Mouse (Mus musculus): ENCODE measurements at regions not wholly inside any gene's neighbourhood (a gene's known extent, or its start where the extent isn't known, plus 50 kb on each side); places are given as distances from the start of the nearest gene placed in this dataset.
A peak's percentile ranks its signal among the peaks of the same experiment; 100 is the strongest.

DNA sequence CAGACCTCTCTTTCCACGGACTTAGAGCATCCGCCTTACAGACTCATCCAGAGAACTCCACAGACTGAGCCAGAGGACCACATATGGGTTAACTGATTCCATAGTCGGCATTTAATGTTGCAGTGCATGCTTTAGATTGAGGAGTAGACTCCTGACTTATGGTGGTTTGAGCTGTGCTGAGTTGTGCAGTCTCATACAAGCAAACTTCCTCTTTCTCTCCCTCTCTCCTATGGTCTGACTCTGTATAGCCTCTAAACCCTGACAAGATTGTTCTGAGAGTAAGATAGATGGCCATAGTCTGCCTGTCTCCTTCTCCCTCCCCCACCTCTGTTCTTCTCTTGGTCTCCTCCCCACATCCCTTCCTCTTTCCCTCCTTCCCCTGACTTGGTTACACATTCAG, 616.0 kb downstream of the Ryr2 start:
- DNase-seq, result no peak

GRCm38 (mm10) chr13:11483142-11483541, 623.6 kb downstream of the Ryr2 start:
- DNase-seq, result no peak

GRCm38 (mm10) chr13:11482701-11483100, 624.0 kb downstream of the Ryr2 start:
- DNase-seq, result no peak

DNA sequence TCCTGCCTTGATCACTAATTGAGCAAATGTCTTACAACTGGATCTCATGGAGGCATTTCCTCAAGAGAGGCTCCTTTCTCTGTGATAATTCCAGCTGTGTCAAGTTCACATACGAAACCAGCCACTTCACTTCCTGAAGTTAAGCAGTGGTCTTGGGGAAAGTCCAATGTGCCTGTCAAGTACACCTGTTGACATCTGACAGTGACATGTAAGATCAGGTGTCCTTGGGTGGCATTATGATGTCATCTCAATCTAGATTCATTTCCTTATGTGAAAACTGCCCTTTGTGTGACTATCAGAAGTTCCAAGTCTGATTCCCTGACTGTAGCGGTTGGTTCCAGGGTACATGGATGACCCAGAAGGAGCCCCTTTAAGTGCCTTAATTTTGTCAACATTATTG, 646.5 kb downstream of the Ryr2 start:
- DNase-seq, result no peak

GRCm38 (mm10) chr13:11455113-11455512, 651.6 kb downstream of the Ryr2 start:
- no peak for DNase-seq

DNA sequence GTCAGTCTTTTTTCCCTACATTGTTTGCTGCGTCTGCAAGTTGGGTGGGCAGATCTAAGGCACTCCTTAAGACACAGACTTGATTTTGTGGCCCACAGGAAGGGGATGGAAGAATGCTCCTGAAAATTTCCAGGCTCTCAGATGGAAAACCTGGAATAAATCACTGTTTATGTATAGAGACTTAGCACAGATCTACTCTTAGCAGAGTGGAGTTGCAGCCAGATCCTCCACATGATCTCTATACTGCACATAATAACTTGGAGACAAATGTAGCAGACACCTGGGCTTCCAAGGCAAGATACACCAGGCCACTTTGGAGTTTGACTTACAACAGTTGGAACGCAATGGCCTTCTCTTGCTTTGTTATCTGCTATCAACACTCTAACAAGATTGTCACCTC, 654.3 kb downstream of the Ryr2 start:
- DNase-seq, result no peak

DNA sequence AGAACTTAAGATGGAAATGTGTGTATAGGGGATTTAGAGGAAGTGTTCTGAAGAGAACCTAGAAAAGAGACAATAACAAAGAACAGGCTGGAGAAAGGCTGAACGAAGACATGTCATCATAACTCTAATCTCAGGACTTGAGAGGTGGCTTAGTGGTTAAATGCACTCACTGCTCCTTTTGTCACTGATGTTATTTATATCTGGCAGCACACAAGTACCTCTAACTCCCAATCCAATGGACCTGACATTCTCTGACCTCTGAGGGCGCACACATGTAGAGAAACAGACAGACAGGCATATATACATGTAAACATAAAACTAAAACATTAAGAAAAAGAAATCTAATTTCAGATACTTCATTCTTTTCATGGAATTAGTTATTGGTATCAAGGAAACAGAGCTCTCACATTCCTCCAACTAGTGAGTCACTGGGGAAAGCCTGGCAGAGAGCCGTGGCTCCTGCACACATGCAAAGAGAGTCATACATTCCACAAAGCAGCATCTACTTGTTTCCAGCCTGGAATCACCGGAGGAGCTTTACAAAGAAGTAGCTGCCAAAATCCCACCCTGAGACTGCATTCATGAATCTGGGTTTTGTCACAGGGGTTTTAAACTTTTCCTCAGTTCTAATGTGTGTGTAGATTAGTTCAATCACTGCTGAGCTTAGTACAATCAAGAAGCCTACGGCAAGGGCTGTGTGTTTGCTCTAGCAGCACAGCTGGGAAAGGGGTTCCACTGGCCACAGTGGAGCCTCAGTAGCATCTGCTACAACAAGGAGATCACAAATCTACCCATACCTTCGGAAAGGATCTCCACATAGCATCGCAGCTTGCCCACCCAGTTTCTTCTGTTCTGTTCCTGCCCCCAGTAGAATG, 674.0 kb downstream of the Ryr2 start:
- DNase-seq, result peak; percentile 26

GRCm38 (mm10) chr13:11426820-11427219, 679.9 kb downstream of the Ryr2 start:
- no peak for DNase-seq

- DNase-seq, result no peak
Measured at GRCm38 (mm10) chr13:11392027-11392426, 714.7 kb downstream of the Ryr2 start.

DNA sequence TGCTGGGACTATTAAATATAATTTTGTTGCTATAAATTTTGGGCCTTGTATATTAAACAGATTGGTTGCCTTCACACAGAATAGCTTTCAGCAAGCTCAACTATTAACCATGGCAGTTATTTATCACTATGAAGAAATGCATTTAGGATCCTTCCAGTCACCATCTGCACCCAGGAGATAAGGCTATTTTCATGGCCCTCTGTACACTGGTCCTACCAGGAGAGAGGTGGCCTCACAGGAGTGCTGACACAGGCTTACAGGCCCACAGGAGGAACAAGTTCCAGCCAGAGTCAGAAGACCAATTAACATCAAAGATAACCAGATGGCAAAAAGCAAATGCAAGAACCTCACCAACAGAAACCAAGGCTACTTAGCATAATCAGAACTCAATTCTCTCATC, 731.3 kb downstream of the Ryr2 start:
- DNase-seq, result no peak

- no peak for DNase-seq
Measured at GRCm38 (mm10) chr13:11369456-11369855, 737.3 kb downstream of the Ryr2 start.

DNA sequence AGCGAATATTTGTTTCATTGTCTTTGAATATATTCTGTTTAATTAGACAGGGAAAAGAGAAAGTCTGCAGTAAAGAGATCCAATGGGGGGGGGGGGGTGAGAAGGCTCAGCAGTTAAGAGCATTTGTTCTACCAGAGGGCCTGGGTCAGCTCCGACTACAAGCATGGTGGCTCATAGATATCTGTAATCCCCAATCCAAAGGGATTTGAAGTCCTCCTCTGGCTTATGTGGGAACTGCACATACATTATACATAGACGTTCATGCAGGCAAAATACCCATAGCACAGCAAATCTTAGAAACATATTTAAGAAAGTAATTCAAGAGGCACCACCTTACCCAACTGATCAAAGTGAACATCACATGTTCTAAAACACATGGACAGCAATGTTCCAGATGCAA, 743.9 kb downstream of the Ryr2 start:
- no peak for DNase-seq

GRCm38 (mm10) chr13:11348502-11348849, 758.3 kb downstream of the Ryr2 start:
- no peak for DNase-seq

DNA sequence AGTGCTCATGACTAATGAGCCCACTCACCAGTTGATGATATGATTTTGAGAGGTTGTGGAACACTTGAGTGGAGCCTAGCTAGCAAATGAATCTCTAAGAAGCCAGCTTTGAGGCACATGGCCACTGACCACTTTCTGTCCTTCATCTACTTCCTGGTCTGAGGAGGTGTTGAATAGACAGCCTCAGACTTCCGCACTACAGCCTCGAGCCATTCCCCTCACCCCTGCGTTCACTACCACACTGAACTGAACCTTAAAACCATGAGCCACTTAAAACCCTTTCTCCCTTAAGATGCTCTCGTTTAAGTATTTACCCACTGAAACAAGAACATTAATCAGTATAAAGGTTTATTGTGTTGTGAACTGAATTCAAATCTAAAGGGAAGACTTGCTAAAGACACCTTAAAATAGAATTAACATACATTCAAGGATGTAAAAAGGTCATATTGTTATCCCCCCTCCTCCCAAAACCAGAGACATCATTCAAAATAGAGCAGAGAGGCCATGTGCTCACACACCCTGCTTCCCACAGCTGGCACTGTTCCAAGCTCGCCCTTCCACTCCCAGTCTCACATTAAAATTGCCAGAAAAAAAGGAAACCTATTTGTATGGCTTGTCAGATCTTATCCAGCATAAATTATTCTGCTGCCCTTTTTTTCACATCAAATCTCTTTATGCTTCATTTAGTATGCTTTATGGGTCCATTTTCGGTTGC, 758.8 kb downstream of the Ryr2 start:
- peak; percentile 18 for DNase-seq

GRCm38 (mm10) chr13:11344500-11344899, 762.2 kb downstream of the Ryr2 start:
- DNase-seq, result no peak

DNA sequence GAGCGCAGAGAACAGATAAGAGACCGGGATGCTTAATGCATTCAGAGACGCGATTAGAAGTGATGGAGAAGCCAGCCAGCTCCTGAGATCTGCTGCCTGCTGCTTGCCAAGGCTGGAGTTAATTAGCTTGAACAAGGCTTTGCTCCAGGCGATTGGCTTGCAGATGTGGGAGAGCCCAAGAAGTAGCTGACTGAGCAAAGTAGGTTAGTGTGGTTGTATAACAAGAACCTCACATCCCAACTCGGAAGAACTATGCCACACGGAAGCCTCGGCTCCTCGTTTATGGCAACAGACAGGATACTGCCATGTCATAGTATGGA, 768.5 kb downstream of the Ryr2 start:
- peak; percentile 8 for DNase-seq

DNA sequence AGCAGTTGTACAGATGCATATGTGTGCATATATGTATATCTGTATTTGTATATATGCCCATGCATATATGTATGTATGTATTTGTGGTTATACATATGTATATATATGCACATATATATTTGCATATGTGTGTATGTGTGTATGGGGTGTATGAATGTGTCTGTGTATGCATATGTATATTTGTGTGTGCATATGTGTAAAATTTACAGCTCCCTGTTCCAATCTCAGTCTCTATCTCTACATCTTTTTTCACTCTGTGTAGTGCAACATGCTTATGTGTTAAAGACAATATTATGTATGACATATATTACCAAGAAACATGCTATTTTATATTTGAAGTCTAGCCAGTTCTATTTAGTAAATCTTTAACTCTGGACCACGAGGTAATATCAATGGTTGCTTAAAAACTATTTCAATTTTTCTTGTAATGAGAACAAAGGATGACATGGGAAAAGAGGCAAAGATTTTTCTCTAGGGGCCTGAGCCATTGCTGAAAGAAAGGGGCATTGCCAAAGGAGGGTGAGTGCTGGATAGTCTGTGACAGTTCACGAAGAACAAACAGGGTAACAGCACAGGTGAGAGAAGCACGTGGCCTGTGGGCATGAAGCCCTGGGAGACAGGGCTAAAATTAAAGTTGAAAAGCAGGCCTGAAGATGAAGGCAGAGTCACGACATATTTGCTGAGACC, 769.0 kb downstream of the Ryr2 start:
- DNase-seq, result no peak

- DNase-seq, result no peak
Measured at GRCm38 (mm10) chr13:11336958-11337357, 769.8 kb downstream of the Ryr2 start.

DNA sequence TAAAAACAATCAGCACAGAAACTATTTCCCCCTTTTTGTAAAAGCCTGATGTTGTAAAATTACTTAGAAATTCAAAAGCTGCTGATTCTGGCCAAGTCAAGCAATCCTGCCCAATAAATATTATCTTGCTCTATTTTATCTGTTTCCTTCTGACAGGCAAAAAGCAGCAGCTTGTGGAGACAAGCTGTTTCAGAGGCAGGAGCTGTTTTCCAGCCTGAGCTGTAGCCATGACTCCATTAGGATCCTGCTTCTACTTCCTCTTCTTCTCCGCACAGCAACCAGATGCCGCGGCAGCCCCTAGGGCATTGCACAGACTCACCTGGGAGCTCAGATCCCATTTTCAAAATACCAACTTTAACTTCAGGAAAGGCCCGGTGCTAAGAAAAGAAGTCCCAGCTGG, 774.8 kb downstream of the Ryr2 start:
- no peak for DNase-seq

DNA sequence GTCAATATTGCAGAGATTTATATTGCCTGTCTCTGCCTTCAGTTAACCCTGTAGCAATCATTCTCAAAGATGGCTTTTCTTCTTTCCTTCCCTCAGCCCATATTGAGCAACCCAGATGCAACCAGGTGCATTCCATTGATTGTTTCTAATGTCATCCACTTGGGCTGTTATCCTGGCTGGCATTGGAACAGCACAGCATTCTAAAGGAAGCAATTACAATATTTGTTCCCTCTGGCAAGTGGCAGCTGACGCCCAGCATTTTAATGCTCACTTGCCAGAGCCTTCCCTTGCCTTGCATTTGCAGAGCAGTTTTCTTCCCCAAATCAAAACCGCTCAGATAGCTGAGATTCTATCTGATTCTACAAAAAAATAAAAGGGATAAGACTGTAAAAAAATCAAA, 798.0 kb downstream of the Ryr2 start:
- no peak for DNase-seq

- DNase-seq, result no peak
Measured at GRCm38 (mm10) chr13:11295493-11295892, 811.3 kb downstream of the Ryr2 start.

DNA sequence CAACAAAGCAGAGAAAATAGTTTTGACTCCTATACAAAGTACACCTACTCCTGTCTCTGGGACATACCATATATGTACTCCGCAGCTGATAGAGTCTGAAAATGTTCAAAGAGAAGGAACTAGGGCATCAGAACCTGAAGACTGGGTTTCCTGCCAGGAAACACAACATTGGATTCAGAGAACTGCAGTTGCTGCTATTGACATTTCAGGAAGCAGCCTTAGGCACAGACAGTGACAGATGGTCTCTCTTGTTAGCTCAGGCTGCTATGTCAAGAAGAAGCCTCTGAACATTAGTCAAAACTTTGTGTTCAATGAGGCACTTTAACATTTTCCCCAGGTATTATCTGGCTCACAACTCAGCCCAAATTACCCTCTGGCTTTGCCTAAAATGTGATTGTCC, 812.1 kb downstream of the Ryr2 start:
- no peak for DNase-seq

GRCm38 (mm10) chr13:11293750-11294149, 813.0 kb downstream of the Ryr2 start:
- no peak for DNase-seq

- no peak for DNase-seq
Measured at GRCm38 (mm10) chr13:11273896-11274295, 832.8 kb downstream of the Ryr2 start.

Measured in right cerebral cortex, postnatal 14 days (tissue).